Mouse (Mus musculus): ENCODE results near the gene 1700029I15Rik. TPM values are rescaled to one million over a fixed set of nuclear protein-coding genes. Genes with fewer than 3 reads are reported as not detected.

The 1700029I15Rik gene
- total RNA-seq, 4 experiments from 2014 or later = 0.26 to 1.5 (median 0.86) TPM

- DNase-seq (ENCODE audit: low spot score) = no peak
Measured at GRCm38 (mm10) chr2:92373437-92373813, 8.9 kb upstream of the 1700029I15Rik start.

GRCm38 (mm10) chr2:92374514-92374913 lies 7.8 kb upstream of the 1700029I15Rik start, which contains the start of the genes Pex16 and Large2:
TSS of gene Pex16 (plus strand) at chr2:92374676.
TSS of gene Large2 (minus strand) at chr2:92374869.
- no peak for DNase-seq (ENCODE audit: low spot score)

- peak; percentile 97 for DNase-seq (ENCODE audit: low spot score)
Measured at GRCm38 (mm10) chr2:92375099-92375623, 7.2 kb upstream of the 1700029I15Rik start.

GRCm38 (mm10) chr2:92375788-92376187 lies 6.5 kb upstream of the 1700029I15Rik start:
- DNase-seq (ENCODE audit: low spot score) = no peak

- DNase-seq (ENCODE audit: low spot score) = no peak
Measured at GRCm38 (mm10) chr2:92376300-92376699, 6.0 kb upstream of the 1700029I15Rik start.

GRCm38 (mm10) chr2:92377320-92377719 lies 5.0 kb upstream of the 1700029I15Rik start:
- no peak for DNase-seq (ENCODE audit: low spot score)

GRCm38 (mm10) chr2:92379783-92380494 lies 2.4 kb upstream of the 1700029I15Rik start:
- no peak for DNase-seq (ENCODE audit: low spot score)

- no peak for DNase-seq (ENCODE audit: low spot score)
Measured at GRCm38 (mm10) chr2:92380495-92381050, 1.8 kb upstream of the 1700029I15Rik start.

GRCm38 (mm10) chr2:92381161-92381560 lies 1.2 kb upstream of the 1700029I15Rik start:
- DNase-seq (ENCODE audit: low spot score) = no peak

GRCm38 (mm10) chr2:92382759-92383158 lies 421 bp downstream of the 1700029I15Rik start:
- no peak for DNase-seq (ENCODE audit: low spot score)

- DNase-seq (ENCODE audit: low spot score) = no peak
Measured at GRCm38 (mm10) chr2:92384101-92384500, 1.8 kb downstream of the 1700029I15Rik start.

GRCm38 (mm10) chr2:92385113-92386051 lies 3.0 kb downstream of the 1700029I15Rik start:
- no peak for DNase-seq (ENCODE audit: low spot score)

- DNase-seq (ENCODE audit: low spot score) = no peak
Measured at GRCm38 (mm10) chr2:92386821-92387570, 4.7 kb downstream of the 1700029I15Rik start.

GRCm38 (mm10) chr2:92387646-92388045 lies 5.3 kb downstream of the 1700029I15Rik start:
- DNase-seq (ENCODE audit: low spot score) = no peak

GRCm38 (mm10) chr2:92388081-92388517 lies 5.8 kb downstream of the 1700029I15Rik start:
- no peak for DNase-seq (ENCODE audit: low spot score)

GRCm38 (mm10) chr2:92388891-92389641 lies 6.7 kb downstream of the 1700029I15Rik start:
- peak; percentile 82 for DNase-seq (ENCODE audit: low spot score)

- no peak for DNase-seq (ENCODE audit: low spot score)
Measured at GRCm38 (mm10) chr2:92389645-92390044, 7.3 kb downstream of the 1700029I15Rik start.

- no peak for DNase-seq (ENCODE audit: low spot score)
Measured at GRCm38 (mm10) chr2:92390206-92390930, 8.0 kb downstream of the 1700029I15Rik start.

- DNase-seq (ENCODE audit: low spot score) = no peak
Measured at GRCm38 (mm10) chr2:92391116-92391515, 8.8 kb downstream of the 1700029I15Rik start.
